Mouse (Mus musculus) spleen, postnatal 10 days (tissue): ENCODE results near the gene C1qtnf6.

Experiments used
- DNase-seq, 2 experiments: peaks; one replicate each; pipeline ENCODE4 v3.0.0; 2021 to 2022; ENCODE audit warnings: low spot score in 2 of 2

C1qtnf6 gene

DNA sequence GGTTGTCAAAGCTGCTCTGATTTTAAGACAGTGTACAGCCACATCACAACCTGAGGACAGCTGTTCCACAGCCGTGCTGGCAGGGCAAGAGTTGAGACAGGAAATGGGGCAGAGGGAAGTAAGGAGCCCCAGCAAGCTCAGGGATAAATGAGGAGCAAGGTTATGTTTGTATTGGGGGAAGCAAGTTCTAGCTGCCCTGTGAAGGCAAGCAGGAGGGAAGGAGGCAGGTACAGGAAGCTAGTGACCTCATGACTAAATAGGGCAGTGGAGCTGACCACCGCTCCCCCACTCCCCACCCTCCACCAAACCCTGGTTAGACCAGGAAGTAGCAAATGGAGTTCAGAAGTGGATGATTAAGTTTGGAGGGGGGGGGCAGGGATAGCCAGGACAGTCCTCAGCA, 50.2 kb downstream of the C1qtnf6 start:
- no peak for DNase-seq

DNA sequence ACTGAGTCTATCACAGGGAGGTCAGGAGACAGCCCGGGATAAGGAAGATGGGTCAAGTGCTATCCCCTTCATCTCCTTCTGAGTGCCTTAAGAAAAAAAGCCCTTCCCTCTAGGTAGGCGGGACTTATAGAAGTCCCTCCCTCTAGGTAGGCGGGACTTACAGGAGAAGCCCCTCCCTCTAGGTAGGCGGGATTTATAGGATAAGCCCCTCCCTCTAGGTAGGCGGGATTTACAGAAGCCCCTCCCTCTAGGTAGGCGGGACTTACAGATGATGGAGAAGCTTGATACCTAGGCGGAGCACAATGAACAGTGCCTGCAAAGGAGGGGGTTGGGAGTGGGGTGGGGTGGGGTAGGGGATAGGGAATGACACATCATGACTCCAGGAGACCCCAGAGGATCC, 51.1 kb downstream of the C1qtnf6 start:
- DNase-seq, result no peak

DNA sequence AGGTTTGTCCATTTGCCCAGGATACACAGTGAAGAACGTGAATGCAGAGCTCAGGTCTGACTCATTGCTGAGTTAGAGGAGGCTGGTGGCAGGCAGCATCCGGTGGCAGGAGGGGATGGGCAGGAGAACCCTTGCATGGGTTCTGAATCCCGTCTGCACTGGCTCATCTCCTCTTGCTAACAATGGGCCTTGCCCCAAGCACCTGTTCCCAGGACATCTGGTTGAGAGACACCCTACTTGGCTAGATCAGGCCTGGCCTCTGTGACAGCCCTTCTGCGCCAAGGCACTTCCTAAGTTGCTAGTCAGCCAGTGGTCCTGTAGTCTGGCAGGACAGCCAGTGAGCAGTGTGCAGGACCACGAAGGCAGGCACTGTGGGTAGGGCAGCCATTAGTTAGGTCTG, 51.7 kb downstream of the C1qtnf6 start:
- no peak for DNase-seq

DNA sequence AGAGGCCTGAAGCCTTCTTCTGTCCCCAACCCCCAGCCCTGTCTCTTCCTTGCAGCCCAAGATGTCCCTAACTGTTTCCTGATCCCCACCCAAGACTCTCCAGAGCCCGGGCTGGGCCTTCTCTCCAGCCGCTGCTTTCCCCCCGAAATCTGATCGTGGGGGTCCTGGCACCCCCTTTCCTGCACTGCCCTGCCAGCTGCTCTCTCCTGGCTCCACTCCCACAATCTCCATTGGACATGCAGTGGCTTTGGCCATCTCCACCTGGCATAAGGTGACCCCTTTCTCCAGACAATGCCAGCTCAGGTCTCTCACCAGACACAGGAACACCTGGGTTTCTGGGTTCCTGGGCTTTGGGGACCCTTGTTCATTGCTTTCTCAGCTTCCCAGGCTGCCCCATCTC, 53.1 kb downstream of the C1qtnf6 start:
- no peak for DNase-seq

DNA sequence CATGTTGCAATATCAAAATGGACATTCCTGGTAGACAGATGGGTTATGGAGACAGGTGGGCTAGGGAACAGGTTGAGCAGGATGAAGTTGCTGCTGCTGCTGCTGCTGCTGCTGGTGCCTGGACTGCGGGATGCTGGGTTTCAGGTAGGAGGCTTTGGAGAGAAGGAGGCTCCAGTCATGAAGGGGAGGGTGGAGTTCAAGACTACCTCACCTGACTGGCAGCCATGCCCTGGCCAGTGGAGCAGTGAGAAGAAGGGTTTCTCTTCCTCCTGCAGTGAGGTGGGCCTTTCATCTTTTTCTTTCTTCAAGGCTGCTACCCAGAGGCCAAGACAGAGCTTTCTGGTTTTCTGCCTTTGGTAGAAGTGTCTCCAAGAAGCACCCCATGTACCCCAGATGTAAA, 54.3 kb downstream of the C1qtnf6 start:
- DNase-seq, result no peak

DNA sequence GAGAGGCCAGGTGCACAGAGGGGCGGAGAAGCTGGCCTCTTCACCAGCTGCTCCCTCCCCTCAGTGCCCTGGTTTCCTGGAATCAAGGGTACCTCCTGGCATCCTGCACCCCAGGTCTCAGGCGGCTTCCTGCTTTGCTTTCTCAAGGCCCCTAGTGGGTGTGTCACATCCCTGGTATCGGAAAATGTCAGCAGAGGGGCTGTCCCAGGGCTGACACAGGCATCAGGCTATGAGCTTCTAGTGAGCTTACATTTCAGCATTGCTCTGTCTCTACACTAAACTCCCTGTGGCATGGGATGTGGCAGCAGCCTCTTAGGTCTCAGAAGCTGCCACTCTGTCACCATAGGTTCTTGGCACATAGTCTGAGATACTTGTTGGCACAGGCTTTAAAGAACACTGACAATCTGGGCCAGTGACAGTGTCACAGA, 55.6 kb downstream of the C1qtnf6 start:
- DNase-seq, result no peak

DNA sequence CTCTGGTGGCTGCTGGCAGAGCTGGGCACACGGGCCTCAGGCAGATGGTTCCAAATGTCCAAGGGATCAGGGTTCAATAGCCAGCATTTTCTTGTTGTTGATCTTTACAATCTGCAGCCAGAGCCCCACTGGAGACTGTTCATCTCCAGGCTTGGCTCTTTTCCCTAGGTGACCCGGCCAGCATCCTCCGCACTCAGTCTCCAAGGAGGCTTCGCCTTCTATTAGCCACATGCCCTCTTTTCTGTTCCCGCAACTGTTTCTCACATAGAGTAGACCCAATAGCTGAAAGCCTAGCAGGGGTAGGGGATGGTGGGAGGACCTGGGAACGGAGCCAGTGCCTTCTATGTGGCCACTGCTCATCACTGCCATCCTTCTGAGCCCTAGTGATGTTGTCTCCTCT, 57.8 kb downstream of the C1qtnf6 start:
- DNase-seq, result no peak
